12 mouse cellular contexts compared by ENCODE assay signal in genomic region chr16:95440334-95440733, GRCm38 (mm10).
DNase-seq lines count a peak whose midpoint lies in the region; ATAC-seq and TF ChIP-seq lines count a peak whose summit lies in the region.
"Had no signal": no experiment of that assay in that cellular context is flagged by ENCODE, and none has a peak within 500 bp of the region (broad histone marks: within the 10 kb centered on the region; RNA-seq: fewer than 3 reads in every experiment).

No protein-coding gene starts in this region.

- intact Hi-C loops in gastrocnemius, postnatal 14 days (cut with DNase I; ENCODE audit: low total_unique reads): no loop called here

- ATAC-seq in frontal cortex, adult (ENCODE audit: low TSS enrichment): peak; percentile 78
- ATAC-seq in liver, embryonic 11.5 days (replicated peaks; ENCODE audit: low FRiP score): no peak
- ATAC-seq in liver, postnatal 0 days: no peak
- ATAC-seq: CD4-positive, CD25-positive, alpha-beta regulatory T cell, adult 4 months; intestine, postnatal 0 days had no signal

- TF ChIP-seq CTCF in liver, postnatal 0 days (IDR thresholded peaks at IDR 0.05; ENCODE audit: low read depth): no peak

- no peak overlapping the region for H3K4me3 ChIP-seq in liver, embryonic 11.5 days (ENCODE audit: low read depth, low read length)
- no peak overlapping the region for H3K4me3 ChIP-seq in liver, postnatal 0 days (ENCODE audit: low read depth, low read length)
- H3K4me3 ChIP-seq in myocyte: no peak overlapping the region
- H3K4me3 ChIP-seq: limb, embryonic 12.5 days had no signal

- no peak for TF ChIP-seq POLR2A in myocyte (IDR thresholded peaks at IDR 0.05; ENCODE audit: insufficient read length, low read depth)

- TF ChIP-seq EP300 in liver, postnatal 0 days (IDR thresholded peaks at IDR 0.05; ENCODE audit: low read depth): no peak

- no peak overlapping the region for H3K27ac ChIP-seq in liver, embryonic 11.5 days (ENCODE audit: low read depth, low read length)
- no peak overlapping the region for H3K27ac ChIP-seq in liver, postnatal 0 days (ENCODE audit: low read depth)
- H3K27ac ChIP-seq: limb, embryonic 12.5 days had no signal

- 65% methylated on average over 7 of the region's 7 CpGs for WGBS in liver, embryonic 11.5 days
- WGBS in liver, postnatal 0 days (ENCODE audit: insufficient replicate concordance): 53% methylated on average over 7 of the region's 7 CpGs

- no peaks in the 10 kb centered on the region for H3K79me2 ChIP-seq in myocyte (ENCODE audit: control insufficient read depth, insufficient read depth)

- peaks cover 27% of the 10 kb centered on the region for H3K4me1 ChIP-seq in liver, embryonic 11.5 days (replicated peaks; ENCODE audit: control insufficient read depth, insufficient read depth, low read length)
- peaks cover 33% of the 10 kb centered on the region for H3K4me1 ChIP-seq in liver, postnatal 0 days (ENCODE audit: insufficient read depth)

- H3K9me3 ChIP-seq in liver, embryonic 11.5 days (ENCODE audit: control insufficient read depth, low read length): no peaks in the 10 kb centered on the region
- no peaks in the 10 kb centered on the region for H3K9me3 ChIP-seq in liver, postnatal 0 days (ENCODE audit: low read length)
- H3K9me3 ChIP-seq: limb, embryonic 12.5 days; megakaryocyte, embryonic 14.5 days had no signal

- H3ac ChIP-seq in myocyte (ENCODE audit: control insufficient read depth, insufficient read length): no peak overlapping the region

- H3K27me3 ChIP-seq in liver, embryonic 11.5 days (replicated peaks; ENCODE audit: control insufficient read depth, insufficient read depth, low read length): no peaks in the 10 kb centered on the region
- H3K27me3 ChIP-seq in liver, postnatal 0 days (ENCODE audit: insufficient read depth, low read length): no peaks in the 10 kb centered on the region
- no peaks in the 10 kb centered on the region for H3K27me3 ChIP-seq in myocyte (ENCODE audit: control insufficient read depth, insufficient read depth, insufficient read length)
- H3K27me3 ChIP-seq: limb, embryonic 12.5 days had no signal

- no peaks in the 10 kb centered on the region for H3K36me3 ChIP-seq in liver, embryonic 11.5 days (ENCODE audit: control insufficient read depth, insufficient read depth, low read length)
- H3K36me3 ChIP-seq in liver, postnatal 0 days (replicated peaks; ENCODE audit: insufficient read depth, low read length): no peaks in the 10 kb centered on the region
- H3K36me3 ChIP-seq in myocyte (ENCODE audit: control insufficient read depth, insufficient read depth): no peaks in the 10 kb centered on the region
- H3K36me3 ChIP-seq: limb, embryonic 12.5 days had no signal

- 0 out of 2 replicates have a peak overlapping the region, but pooled peaks have one; percentile 59 for H3K4me2 ChIP-seq in liver, embryonic 11.5 days
- no peak overlapping the region for H3K4me2 ChIP-seq in liver, postnatal 0 days (ENCODE audit: low read depth, low read length)
- peak overlapping the region; percentile 21 for H3K4me2 ChIP-seq in myocyte (ENCODE audit: low read depth)
- H3K4me2 ChIP-seq: limb, embryonic 12.5 days had no signal

- DNase-seq in frontal cortex, postnatal 25 days (ENCODE audit: low spot score in 2 of 2): no peak
- DNase-seq in liver, embryonic 11.5 days (ENCODE audit: low spot score): no peak
- no peak for DNase-seq in liver, postnatal 0 days
- DNase-seq in cerebellum, postnatal 25 days: peak; percentile 33 to 60
- DNase-seq in embryo, embryonic 11 days: no peak
- no peak for DNase-seq in gastrocnemius, postnatal 14 days

- no peak overlapping the region for H3K9ac ChIP-seq in liver, embryonic 11.5 days (ENCODE audit: low read depth, low read length)
- no peak overlapping the region for H3K9ac ChIP-seq in liver, postnatal 0 days (replicated peaks)
- H3K9ac ChIP-seq: limb, embryonic 12.5 days had no signal

TF ChIP-seq in myocyte, 11 proteins besides CTCF, POLR2A, EP300 and RAD21:
- no peak for TF ChIP-seq CEBPB (IDR thresholded peaks at IDR 0.05; ENCODE audit: insufficient read depth, poor library complexity, severe bottlenecking)
- TF ChIP-seq MAX (IDR thresholded peaks at IDR 0.05; ENCODE audit: low read depth): no peak
- TF ChIP-seq MYOD1 (IDR thresholded peaks at IDR 0.05; ENCODE audit: control insufficient read depth in 1 of 3, insufficient read length in 2 of 3, low read depth in 2 of 3): peak in 1 of 3 experiments; percentile 26
- no peak for TF ChIP-seq TCF12 (IDR thresholded peaks at IDR 0.05; ENCODE audit: insufficient read depth, poor library complexity, severe bottlenecking)

Comparison
In these comparisons a context has a peak if more than half of its experiments do, and no peak if none do; other contexts are left out.
1. DNase-seq: peak in cerebellum, postnatal 25 days (2 of 2); none in frontal cortex, postnatal 25 days (0 of 2), liver, embryonic 11.5 days (single experiment), liver, postnatal 0 days (single experiment), embryo, embryonic 11 days (single experiment) and gastrocnemius, postnatal 14 days (single experiment).